Mouse (Mus musculus) layer of hippocampus, postnatal 25 days (tissue): ENCODE data around the gene Nfatc2ip. TPM values are rescaled to one million over a fixed set of nuclear protein-coding genes. Genes with fewer than 3 reads are reported as not detected.

ENCODE experiments used
- DNase-seq, 2 experiments: peaks; one replicate each; pipeline ENCODE4 v3.0.0; 2022; ENCODE audit warnings: mixed read lengths in 2 of 2, low spot score in 1 of 2; ENCODE audit errors: extremely low spot score in 1 of 2
- total RNA-seq, 2 experiments: library from RNA; stranded (reverse); gene quantifications; 2 replicates each; pipeline ENCODE4 v1.2.3; 2021

Gene Nfatc2ip
- 1 to 10 TPM; 5.8 to 8.4 TPM for total RNA-seq

- peak; percentile 85 to 92 for DNase-seq
Measured at GRCm38 (mm10) chr7:126396298-126397119, at the start of gene Nfatc2ip. Gene Nfatc2ip, minus strand, starts transcription at chr7:126396737.

DNA sequence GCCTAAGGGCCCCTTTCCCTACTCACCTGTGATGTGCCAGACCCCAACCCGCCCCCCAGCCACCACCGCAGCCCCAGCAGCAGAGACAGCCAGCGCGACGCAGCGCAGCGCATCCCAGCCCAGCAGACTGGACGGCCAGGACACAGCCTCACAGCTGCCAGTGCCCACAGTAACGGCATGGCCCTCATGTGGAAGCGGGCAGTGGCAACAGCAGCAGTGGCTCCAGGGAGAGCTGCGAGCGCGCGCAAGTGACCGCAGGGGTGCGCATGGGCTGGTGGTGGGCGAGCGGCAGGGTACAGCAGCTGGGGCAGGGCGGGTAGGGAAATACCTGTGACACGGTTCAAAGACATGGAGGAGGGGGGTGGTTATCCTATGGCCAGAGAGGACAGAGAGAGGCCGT is 49.7 kb upstream of the Nfatc2ip start:
- no peak for DNase-seq

DNA sequence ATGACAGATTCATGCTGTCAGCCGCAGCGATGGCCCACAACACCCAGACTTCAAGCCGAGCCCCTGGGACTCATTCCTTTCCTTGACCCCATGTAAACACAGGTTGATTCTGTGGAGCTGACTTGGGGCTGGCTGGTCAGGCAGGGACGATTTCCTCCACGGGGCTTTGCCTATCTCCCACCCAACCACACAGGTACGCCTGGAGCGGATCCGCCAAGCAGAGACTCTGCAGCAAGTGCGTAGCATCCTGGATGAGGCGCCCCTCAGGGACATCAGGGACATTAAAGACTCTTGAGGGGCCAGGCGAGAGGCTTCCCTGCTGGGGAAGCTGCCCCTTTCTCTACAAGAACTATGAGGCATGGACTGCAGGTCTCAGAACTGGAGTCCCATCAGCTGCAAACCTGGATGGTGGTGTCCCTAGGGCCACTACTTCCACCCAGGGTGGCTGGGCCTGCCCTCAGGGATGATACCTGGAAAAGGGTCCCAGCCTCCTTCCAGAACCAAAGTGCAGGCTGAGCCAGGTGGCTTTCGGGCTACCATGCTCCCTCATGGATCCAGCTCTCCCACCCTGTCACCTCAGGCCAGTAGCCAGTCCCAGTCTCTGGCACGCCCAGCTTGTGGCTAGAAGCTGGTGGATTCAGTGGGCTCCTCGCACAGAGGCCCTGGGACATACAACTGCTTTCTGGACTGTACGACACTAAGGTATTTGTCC is 48.7 kb upstream of the Nfatc2ip start:
- no peak for DNase-seq

- no peak for DNase-seq
Measured at GRCm38 (mm10) chr7:126444536-126444935, 48.0 kb upstream of the Nfatc2ip start.

GRCm38 (mm10) chr7:126443997-126444396 is 47.5 kb upstream of the Nfatc2ip start:
- DNase-seq: no peak

GRCm38 (mm10) chr7:126440134-126440533 is 43.6 kb upstream of the Nfatc2ip start:
- DNase-seq: no peak

DNA sequence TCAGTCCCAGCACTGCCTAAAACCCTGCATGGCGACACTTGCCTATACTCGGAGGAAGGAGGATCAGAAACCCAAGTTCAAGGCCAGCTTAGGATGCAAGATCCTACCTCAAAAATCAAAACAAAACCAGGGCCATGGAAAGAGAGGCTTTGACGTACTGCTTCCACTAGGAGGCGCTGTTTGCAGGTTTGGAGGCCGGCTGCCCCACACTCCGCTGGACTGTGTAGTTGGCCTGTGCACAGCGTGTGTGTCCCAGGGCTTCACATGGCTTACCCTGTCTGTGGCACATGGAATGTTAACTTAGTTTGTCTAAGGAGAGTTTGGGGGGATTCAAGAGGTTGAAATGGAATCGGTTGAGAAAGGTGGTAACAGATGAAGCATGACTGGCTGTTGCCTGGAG is 40.3 kb upstream of the Nfatc2ip start:
- peak in 1 of 2 experiments; percentile 56 for DNase-seq

- DNase-seq: no peak
Measured at GRCm38 (mm10) chr7:126435801-126436200, 39.3 kb upstream of the Nfatc2ip start.

GRCm38 (mm10) chr7:126434726-126435125 is 38.2 kb upstream of the Nfatc2ip start:
- no peak for DNase-seq

- no peak for DNase-seq
Measured at GRCm38 (mm10) chr7:126430167-126430566, 33.6 kb upstream of the Nfatc2ip start.

- DNase-seq: no peak
Measured at GRCm38 (mm10) chr7:126429503-126429898, 33.0 kb upstream of the Nfatc2ip start.

DNA sequence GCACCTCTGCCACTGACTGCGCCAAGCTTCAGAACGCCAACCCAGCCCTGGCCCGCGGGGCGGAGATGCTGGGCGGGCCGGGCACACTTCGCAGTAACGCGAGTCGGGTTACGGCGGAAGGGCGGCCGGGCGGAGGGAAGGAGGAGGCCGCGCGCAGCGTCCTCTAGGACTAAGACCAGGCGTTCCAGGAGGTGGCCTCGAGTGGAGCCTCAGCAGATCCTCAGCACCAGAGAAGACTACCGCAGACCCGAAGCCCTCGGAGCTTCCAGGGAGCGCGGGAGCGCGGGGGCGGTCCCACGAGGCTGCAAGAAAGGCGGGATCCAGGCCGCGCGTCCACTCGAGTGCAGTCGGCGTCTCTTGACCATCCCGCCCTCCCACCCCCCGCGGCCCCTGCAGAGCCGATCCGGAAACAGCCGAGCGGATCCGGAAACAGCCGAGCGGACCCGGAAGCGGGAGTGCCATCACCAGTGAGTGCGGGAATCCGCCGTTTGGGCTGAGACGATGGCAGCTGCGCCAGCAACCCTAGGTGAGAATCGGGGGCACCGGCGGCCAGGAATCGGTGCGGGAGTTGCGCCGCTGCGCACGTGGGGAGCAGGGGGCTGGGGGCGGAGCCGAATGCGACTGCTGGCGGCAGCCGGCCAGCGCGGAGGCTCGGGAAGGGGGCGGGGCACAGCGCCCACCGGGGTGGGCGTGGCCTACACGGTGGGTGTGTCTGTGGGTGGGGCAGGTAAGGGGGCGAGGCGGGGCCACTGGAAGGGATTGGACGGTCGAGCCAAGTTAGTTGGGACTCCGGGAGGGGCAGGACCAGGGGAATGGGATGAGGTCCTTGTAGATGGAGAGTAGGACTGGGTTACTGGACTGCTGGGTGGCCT is 32.3 kb upstream of the Nfatc2ip start, which contains the start of gene Rabep2:
TSS of gene Rabep2 (plus strand) at position 129 of the 872 bp plus-strand sequence.
- DNase-seq: peak; percentile 96 to 99

DNA sequence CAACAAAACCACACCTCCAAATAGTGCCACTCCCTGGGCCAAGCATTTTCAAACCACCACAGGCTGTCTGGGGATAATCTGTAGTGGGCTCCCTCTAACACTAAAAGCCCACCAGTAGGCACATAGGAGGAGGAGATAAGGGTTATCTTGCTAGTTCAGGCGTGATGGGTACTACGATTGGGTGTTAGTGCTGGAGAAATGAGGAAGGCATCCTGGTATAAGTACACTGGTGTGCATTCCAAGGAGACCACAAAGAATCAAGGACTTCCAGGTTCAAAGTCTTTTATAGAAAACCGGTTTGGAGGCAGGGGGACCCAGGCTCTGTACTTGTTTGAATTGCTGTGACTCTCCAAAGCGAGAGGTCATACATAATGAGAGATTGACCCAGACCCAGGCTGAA is 31.6 kb upstream of the Nfatc2ip start:
- DNase-seq: no peak

- DNase-seq: no peak
Measured at GRCm38 (mm10) chr7:126427323-126427860, 30.9 kb upstream of the Nfatc2ip start.

GRCm38 (mm10) chr7:126424161-126424560 is 27.6 kb upstream of the Nfatc2ip start:
- DNase-seq: no peak

GRCm38 (mm10) chr7:126421756-126422155 is 25.2 kb upstream of the Nfatc2ip start:
- DNase-seq: no peak

DNA sequence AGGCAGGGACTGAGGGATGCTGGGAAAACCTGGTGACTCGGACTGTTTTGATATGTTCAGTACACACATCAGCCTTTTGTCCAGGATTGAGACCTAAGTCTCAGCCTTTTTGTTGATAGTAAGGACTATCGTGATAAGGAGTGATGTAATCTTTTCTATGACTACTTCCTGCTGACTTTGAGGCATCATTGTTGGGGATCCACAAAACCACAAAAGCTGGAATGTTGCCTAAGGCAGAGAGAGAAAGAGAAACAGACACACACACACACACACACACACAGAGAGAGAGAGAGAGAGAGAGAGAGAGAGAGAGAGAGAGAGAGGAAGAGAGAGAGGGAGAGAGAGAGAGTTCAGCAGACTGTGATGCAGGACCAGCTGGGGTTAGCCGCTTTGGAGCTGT is 22.0 kb upstream of the Nfatc2ip start:
- no peak for DNase-seq

- no peak for DNase-seq
Measured at GRCm38 (mm10) chr7:126417606-126418005, 21.1 kb upstream of the Nfatc2ip start.

DNA sequence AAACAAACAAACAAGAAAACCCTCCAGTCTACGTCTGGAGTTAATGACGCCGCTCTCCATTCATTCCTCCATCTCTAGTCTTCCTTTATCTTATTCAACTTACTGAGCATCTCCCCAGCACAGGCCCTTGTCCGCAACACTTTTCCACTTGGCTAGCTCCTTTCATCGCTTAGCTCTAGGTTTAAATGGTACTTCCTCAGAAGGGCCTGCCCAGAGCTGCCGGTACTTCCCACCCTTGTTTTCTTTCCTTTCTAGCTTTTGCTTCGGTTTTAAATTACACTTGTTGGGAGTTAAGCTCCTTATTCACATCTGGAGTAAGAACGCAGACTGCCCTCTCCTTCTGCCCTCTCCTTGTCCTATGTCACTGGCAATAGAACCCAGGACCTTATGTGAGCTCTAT is 20.5 kb upstream of the Nfatc2ip start:
- DNase-seq: no peak

GRCm38 (mm10) chr7:126416615-126417014 is 20.1 kb upstream of the Nfatc2ip start:
- DNase-seq: no peak
